Mouse (Mus musculus) neural tube, embryonic 10.5 days (tissue): Measurements from ENCODE around the gene Ehd1.

Source experiments
- DNase-seq: peaks from one replicate; pipeline ENCODE4 v3.0.0-alpha.2; 2017; ENCODE audit warnings: low spot score; ENCODE audit errors: extremely low spot score

The Ehd1 gene

GRCm38 (mm10) chr19:6331719-6332516 lies 55.4 kb downstream of the Ehd1 start:
- peak; percentile 64 for DNase-seq

- no peak for DNase-seq
Observed at GRCm38 (mm10) chr19:6333761-6334595, 57.5 kb downstream of the Ehd1 start.

- peak; percentile 91 for DNase-seq
Observed at GRCm38 (mm10) chr19:6334673-6335457, 58.3 kb downstream of the Ehd1 start, which contains the start of gene Men1. TSS of gene Men1 (plus strand) at chr19:6334979.

- DNase-seq, result no peak
Observed at GRCm38 (mm10) chr19:6335458-6335827, 58.9 kb downstream of the Ehd1 start.

- DNase-seq, result no peak
Observed at GRCm38 (mm10) chr19:6336920-6337319, 60.4 kb downstream of the Ehd1 start.

GRCm38 (mm10) chr19:6338171-6338570 lies 61.6 kb downstream of the Ehd1 start:
- DNase-seq, result no peak

- no peak for DNase-seq
Observed at GRCm38 (mm10) chr19:6338716-6339115, 62.2 kb downstream of the Ehd1 start.

GRCm38 (mm10) chr19:6339191-6339590 lies 62.7 kb downstream of the Ehd1 start:
- no peak for DNase-seq

- no peak for DNase-seq
Observed at GRCm38 (mm10) chr19:6339890-6340504, 63.5 kb downstream of the Ehd1 start.

- peak; percentile 71 for DNase-seq
Observed at GRCm38 (mm10) chr19:6340524-6341452, 64.3 kb downstream of the Ehd1 start, which contains the start of gene Map4k2. TSS of gene Map4k2 (plus strand) at chr19:6341135.

- DNase-seq, result no peak
Observed at GRCm38 (mm10) chr19:6341453-6342077, 65.0 kb downstream of the Ehd1 start.

- DNase-seq, result no peak
Observed at GRCm38 (mm10) chr19:6342276-6342933, 65.9 kb downstream of the Ehd1 start.

GRCm38 (mm10) chr19:6343066-6343925 lies 66.8 kb downstream of the Ehd1 start:
- DNase-seq, result no peak

GRCm38 (mm10) chr19:6343996-6344395 lies 67.5 kb downstream of the Ehd1 start:
- no peak for DNase-seq

- no peak for DNase-seq
Observed at GRCm38 (mm10) chr19:6346023-6346422, 69.5 kb downstream of the Ehd1 start.

- DNase-seq, result no peak
Observed at GRCm38 (mm10) chr19:6346661-6347060, 70.1 kb downstream of the Ehd1 start.

GRCm38 (mm10) chr19:6347615-6348014 lies 71.1 kb downstream of the Ehd1 start:
- DNase-seq, result no peak

GRCm38 (mm10) chr19:6348717-6349116 lies 72.2 kb downstream of the Ehd1 start:
- DNase-seq, result no peak
